Mouse (Mus musculus): ENCODE results near the gene Eif3f. TPM values are rescaled to one million over a fixed set of nuclear protein-coding genes. Genes with fewer than 3 reads are reported as not detected.

Gene Eif3f
- polyA plus RNA-seq, 1 experiment, result 191 TPM

DNA sequence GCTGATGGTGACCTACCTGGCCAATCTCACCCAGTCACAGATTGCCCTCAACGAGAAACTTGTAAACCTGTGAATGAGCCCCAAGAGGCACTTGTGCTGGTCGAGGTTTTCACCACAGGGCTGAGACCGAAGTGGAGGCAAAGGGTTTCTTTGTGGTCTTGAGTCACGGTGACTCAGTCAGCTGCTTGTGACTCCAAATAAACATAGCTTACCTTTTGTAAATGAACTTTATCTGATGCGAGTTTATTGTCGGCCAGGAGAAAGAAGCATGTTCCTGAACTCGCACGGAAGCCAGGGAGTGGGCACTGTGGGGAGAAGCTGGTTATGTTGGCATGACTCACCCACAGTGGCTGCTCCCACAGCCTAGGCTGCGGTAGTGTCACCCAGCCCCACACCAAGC, 7.2 kb downstream of the Eif3f start:
- Histone ChIP-seq H3ac (ENCODE audit: control insufficient read depth, insufficient read length, low read depth) (no peak overlapping the region), H3K36me3 (ENCODE audit: control insufficient read depth, insufficient read depth) (peaks cover 72% of the 10 kb centered on the region), H3K27me3 (ENCODE audit: control insufficient read depth, insufficient read depth, insufficient read length) (no peaks in the 10 kb centered on the region), H3K79me2 (ENCODE audit: control insufficient read depth, insufficient read depth) (peaks cover 19% of the 10 kb centered on the region), H3K79me3 (ENCODE audit: low read depth) (peaks cover 13% of the 10 kb centered on the region), H3K4me3 (ENCODE audit: insufficient read depth, poor library complexity, severe bottlenecking) (no peak overlapping the region)
- TF ChIP-seq FOSL1 (IDR thresholded peaks at IDR 0.05; ENCODE audit: insufficient read depth, low read length, poor library complexity, severe bottlenecking) (peak; percentile 28), MYOG (IDR thresholded peaks at IDR 0.05; ENCODE audit: control insufficient read depth, extremely low read depth, insufficient read length) (no peak), MYOD1 (IDR thresholded peaks at IDR 0.05; ENCODE audit: control insufficient read depth, insufficient read length, low read depth) (peak; percentile 15), MAX (IDR thresholded peaks at IDR 0.05) (peak; percentile 22)

DNA sequence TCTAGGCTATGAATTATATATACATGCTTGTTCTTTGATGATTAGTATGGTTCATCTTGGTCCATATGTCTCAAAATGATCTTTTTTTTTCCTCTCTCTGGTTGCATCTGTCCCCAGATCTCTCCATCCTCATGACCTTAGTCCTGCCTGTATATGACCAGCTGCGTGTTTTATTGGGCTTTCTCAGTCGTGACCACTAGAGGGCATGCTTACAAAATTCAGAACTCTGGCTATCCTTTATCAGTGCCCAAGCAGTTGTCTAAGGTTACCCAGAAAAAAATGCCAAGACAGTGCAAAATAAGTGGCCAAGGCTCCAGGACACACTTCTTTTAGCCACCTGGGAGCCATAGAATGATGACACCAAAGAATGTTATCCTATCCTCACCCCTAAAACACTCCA, 9.8 kb downstream of the Eif3f start:
- TF ChIP-seq FOSL1 (IDR thresholded peaks at IDR 0.05; ENCODE audit: insufficient read depth, low read length, poor library complexity, severe bottlenecking), result no peak
- peak; percentile 33 for TF ChIP-seq CTCF (IDR thresholded peaks at IDR 0.05; ENCODE audit: control insufficient read depth, insufficient read depth, insufficient read length)
- Histone ChIP-seq H3K4me3 (ENCODE audit: insufficient read depth, poor library complexity, severe bottlenecking) (no peak overlapping the region), H3K79me2 (ENCODE audit: control insufficient read depth, insufficient read depth) (no peaks in the 10 kb centered on the region), H3ac (ENCODE audit: control insufficient read depth, insufficient read length, low read depth) (no peak overlapping the region), H3K36me3 (ENCODE audit: control insufficient read depth, insufficient read depth) (peaks cover 59% of the 10 kb centered on the region), H3K27me3 (ENCODE audit: control insufficient read depth, insufficient read depth, insufficient read length) (no peaks in the 10 kb centered on the region), H3K79me3 (ENCODE audit: low read depth) (no peaks in the 10 kb centered on the region)

DNA sequence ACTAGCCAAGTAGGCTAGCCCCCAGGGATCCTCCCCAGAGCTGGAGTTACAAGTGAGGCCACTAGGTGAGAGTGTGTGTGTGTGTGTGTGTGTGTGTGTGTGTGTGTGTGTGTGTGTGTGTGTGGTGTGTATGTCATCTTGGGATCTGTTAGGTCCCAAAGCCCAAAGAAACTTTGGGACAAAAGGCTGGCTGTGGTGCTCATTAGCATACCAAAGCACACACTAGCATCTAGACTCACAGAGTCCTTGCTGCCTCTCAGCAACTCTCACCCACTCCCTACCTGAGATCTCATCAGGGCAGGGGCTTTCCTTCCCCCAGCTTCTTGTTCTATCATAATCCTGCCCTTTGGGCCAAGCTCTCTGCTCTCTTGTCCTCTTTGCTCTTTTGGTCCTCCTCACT, 14.4 kb downstream of the Eif3f start:
- no peak overlapping the region for H3ac ChIP-seq (ENCODE audit: control insufficient read depth, insufficient read length, low read depth)
- TF ChIP-seq MYOD1 (IDR thresholded peaks at IDR 0.05; ENCODE audit: control insufficient read depth, insufficient read length, low read depth) (no peak), FOSL1 (IDR thresholded peaks at IDR 0.05; ENCODE audit: insufficient read depth, low read length, poor library complexity, severe bottlenecking) (no peak), USF1 (IDR thresholded peaks at IDR 0.05; ENCODE audit: low read depth) (no peak), CTCF (IDR thresholded peaks at IDR 0.05; ENCODE audit: control insufficient read depth, insufficient read depth, insufficient read length) (no peak), CEBPB (IDR thresholded peaks at IDR 0.05; ENCODE audit: low read depth) (no peak), MYOG (IDR thresholded peaks at IDR 0.05; ENCODE audit: control insufficient read depth, extremely low read depth, insufficient read length) (no peak), MAX (IDR thresholded peaks at IDR 0.05) (no peak)
- H3K27me3 ChIP-seq (ENCODE audit: control insufficient read depth, insufficient read depth, insufficient read length), result peaks cover 9% of the 10 kb centered on the region
- no peak overlapping the region for H3K4me3 ChIP-seq (ENCODE audit: insufficient read depth, poor library complexity, severe bottlenecking)
- no peaks in the 10 kb centered on the region for H3K79me3 ChIP-seq (ENCODE audit: low read depth)
- H3K36me3 ChIP-seq (ENCODE audit: control insufficient read depth, insufficient read depth), result peaks cover 18% of the 10 kb centered on the region
- H3K79me2 ChIP-seq (ENCODE audit: control insufficient read depth, insufficient read depth), result no peaks in the 10 kb centered on the region

DNA sequence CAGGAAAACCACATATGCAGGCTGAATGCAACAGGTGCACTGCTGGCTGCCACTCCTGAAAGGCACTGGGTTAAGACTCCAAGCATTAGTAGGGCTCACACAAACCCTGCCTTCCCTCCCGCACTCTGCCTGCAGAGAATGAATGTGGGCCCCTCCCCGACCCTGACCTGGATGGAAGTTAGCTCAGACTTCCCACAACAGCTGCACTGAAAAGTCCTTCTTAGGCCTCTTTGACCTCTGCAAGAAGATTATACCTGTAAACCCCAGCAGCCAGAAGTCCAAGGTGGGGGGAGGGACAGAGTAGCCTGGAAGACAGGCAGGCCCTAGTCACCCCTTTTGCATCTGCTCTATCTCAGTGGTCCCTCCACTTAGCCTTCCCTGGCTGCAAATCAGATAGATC, 15.1 kb downstream of the Eif3f start:
- Histone ChIP-seq H3K4me3 (ENCODE audit: insufficient read depth, poor library complexity, severe bottlenecking) (no peak overlapping the region), H3K79me2 (ENCODE audit: control insufficient read depth, insufficient read depth) (no peaks in the 10 kb centered on the region), H3K36me3 (ENCODE audit: control insufficient read depth, insufficient read depth) (peaks cover 12% of the 10 kb centered on the region), H3K27me3 (ENCODE audit: control insufficient read depth, insufficient read depth, insufficient read length) (peaks cover 9% of the 10 kb centered on the region), H3K79me3 (ENCODE audit: low read depth) (no peaks in the 10 kb centered on the region), H3ac (ENCODE audit: control insufficient read depth, insufficient read length, low read depth) (no peak overlapping the region)
- TF ChIP-seq USF1 (IDR thresholded peaks at IDR 0.05; ENCODE audit: low read depth), result no peak
- TF ChIP-seq MYOG (IDR thresholded peaks at IDR 0.05; ENCODE audit: control insufficient read depth, extremely low read depth, insufficient read length), result no peak
- TF ChIP-seq FOSL1 (IDR thresholded peaks at IDR 0.05; ENCODE audit: insufficient read depth, low read length, poor library complexity, severe bottlenecking), result no peak
- no peak for TF ChIP-seq MYOD1 (IDR thresholded peaks at IDR 0.05; ENCODE audit: control insufficient read depth, insufficient read length, low read depth)
- TF ChIP-seq CTCF (IDR thresholded peaks at IDR 0.05; ENCODE audit: control insufficient read depth, insufficient read depth, insufficient read length), result no peak
- TF ChIP-seq CEBPB (IDR thresholded peaks at IDR 0.05; ENCODE audit: low read depth), result no peak
- no peak for TF ChIP-seq MAX (IDR thresholded peaks at IDR 0.05)

DNA sequence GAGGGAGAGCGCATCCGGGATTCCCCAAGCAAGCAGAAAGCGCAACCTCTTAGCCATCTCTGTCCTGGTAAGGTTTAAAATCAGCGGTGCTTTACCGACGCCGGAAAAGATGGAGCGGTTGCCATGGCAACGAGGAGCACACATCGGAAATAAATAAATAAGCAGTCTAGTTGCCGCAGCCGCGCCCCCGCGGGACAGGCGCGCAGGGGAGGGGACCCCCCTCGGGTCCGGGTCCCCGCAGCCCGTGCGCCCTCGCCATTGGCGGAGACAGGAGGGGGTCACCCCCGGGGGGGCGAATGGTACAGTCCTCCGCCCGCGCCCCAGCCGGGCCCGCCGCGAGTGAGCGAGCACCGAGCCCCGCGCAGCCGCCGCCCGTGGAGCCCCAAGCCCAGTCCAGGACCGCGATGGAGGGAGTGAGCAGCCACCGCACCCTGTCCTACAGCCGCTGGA, 16.1 kb downstream of the Eif3f start, which contains the start of gene Tub:
Gene Tub (plus strand): TSS at position 27 of the 450 bp plus-strand sequence.
- TF ChIP-seq MAX (IDR thresholded peaks at IDR 0.05) (no peak), MYOG (IDR thresholded peaks at IDR 0.05; ENCODE audit: control insufficient read depth, extremely low read depth, insufficient read length) (no peak), FOSL1 (IDR thresholded peaks at IDR 0.05; ENCODE audit: insufficient read depth, low read length, poor library complexity, severe bottlenecking) (no peak), MYOD1 (IDR thresholded peaks at IDR 0.05; ENCODE audit: control insufficient read depth, insufficient read length, low read depth) (no peak), CTCF (IDR thresholded peaks at IDR 0.05; ENCODE audit: control insufficient read depth, insufficient read depth, insufficient read length) (no peak), CEBPB (IDR thresholded peaks at IDR 0.05; ENCODE audit: low read depth) (no peak), USF1 (IDR thresholded peaks at IDR 0.05; ENCODE audit: low read depth) (no peak)
- Histone ChIP-seq H3K4me3 (ENCODE audit: insufficient read depth, poor library complexity, severe bottlenecking) (no peak within 1 kb of the TSS), H3ac (ENCODE audit: control insufficient read depth, insufficient read length, low read depth) (no peak within 1 kb of the TSS), H3K79me2 (ENCODE audit: control insufficient read depth, insufficient read depth) (no peaks in the 10 kb centered on the region), H3K36me3 (ENCODE audit: control insufficient read depth, insufficient read depth) (peaks cover 10% of the 10 kb centered on the region), H3K79me3 (ENCODE audit: low read depth) (no peaks in the 10 kb centered on the region), H3K27me3 (ENCODE audit: control insufficient read depth, insufficient read depth, insufficient read length) (peaks cover 9% of the 10 kb centered on the region)

DNA sequence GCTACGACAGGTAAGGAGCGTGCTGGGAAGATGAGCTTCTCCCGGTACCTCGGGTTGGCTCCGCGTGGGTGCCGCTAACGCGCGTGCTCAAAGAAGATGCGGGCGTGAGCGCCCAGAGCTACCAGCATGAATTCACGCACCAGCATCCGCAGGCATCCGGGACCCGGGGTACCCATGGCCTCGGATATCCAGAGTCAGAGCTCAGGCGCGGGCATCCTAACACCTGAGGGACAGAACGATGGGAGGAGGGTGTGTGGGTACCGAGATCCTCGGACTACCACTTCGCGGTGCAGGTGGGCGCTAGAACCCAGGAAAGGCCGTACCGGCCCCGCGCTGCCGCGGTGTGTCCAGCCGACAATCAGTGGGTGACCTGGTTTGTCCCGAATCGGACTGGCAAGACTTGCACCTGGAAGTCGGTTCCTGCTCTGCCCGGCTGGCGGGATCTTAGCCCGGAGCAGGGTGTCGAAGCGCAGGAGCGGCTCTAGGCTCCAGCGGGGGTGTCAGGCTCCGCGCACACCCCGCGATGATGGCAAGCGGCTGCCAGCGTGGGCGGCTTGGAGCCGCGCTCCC, 16.6 kb downstream of the Eif3f start:
- H3K27me3 ChIP-seq (ENCODE audit: control insufficient read depth, insufficient read depth, insufficient read length), result peaks cover 9% of the 10 kb centered on the region
- no peak overlapping the region for H3K4me3 ChIP-seq (ENCODE audit: insufficient read depth, poor library complexity, severe bottlenecking)

More for the DNA sequence above, 16.6 kb downstream of the Eif3f start:
- Histone ChIP-seq H3K36me3 (ENCODE audit: control insufficient read depth, insufficient read depth) (peaks cover 6% of the 10 kb centered on the region), H3ac (ENCODE audit: control insufficient read depth, insufficient read length, low read depth) (no peak overlapping the region), H3K79me2 (ENCODE audit: control insufficient read depth, insufficient read depth) (no peaks in the 10 kb centered on the region), H3K79me3 (ENCODE audit: low read depth) (no peaks in the 10 kb centered on the region)
- TF ChIP-seq CTCF (IDR thresholded peaks at IDR 0.05; ENCODE audit: control insufficient read depth, insufficient read depth, insufficient read length) (no peak), MYOG (IDR thresholded peaks at IDR 0.05; ENCODE audit: control insufficient read depth, extremely low read depth, insufficient read length) (no peak), MAX (IDR thresholded peaks at IDR 0.05) (no peak), MYOD1 (IDR thresholded peaks at IDR 0.05; ENCODE audit: control insufficient read depth, insufficient read length, low read depth) (no peak), USF1 (IDR thresholded peaks at IDR 0.05; ENCODE audit: low read depth) (no peak)
